Mouse (Mus musculus) spleen, postnatal 0 days (tissue): Measurements from ENCODE around the gene Whrn. TPM values are rescaled to one million over a fixed set of nuclear protein-coding genes. Genes with fewer than 3 reads are reported as not detected.

Experiments
- polyA plus RNA-seq: library from polyadenylated mRNA; unstranded; fragments of >200 nt; fragmentation: Nextera tagmentation; extraction: Ambion mirVana; gene quantifications from 2 replicates; pipeline ENCODE4 v1.2.1, GENCODE M21; 2015

Whrn gene
- polyA plus RNA-seq, result 0.19 and 0.76 TPM in 2 replicates

GRCm38 (mm10) chr4:63495915-63496278 is at the start of gene Whrn:
Whrn (minus strand) TSS chr4:63495991.

GRCm38 (mm10) chr4:63544494-63545230 is 48.9 kb upstream of the Whrn start, which contains the start of gene Atp6v1g1:
Atp6v1g1 (plus strand) TSS chr4:63544772.

DNA sequence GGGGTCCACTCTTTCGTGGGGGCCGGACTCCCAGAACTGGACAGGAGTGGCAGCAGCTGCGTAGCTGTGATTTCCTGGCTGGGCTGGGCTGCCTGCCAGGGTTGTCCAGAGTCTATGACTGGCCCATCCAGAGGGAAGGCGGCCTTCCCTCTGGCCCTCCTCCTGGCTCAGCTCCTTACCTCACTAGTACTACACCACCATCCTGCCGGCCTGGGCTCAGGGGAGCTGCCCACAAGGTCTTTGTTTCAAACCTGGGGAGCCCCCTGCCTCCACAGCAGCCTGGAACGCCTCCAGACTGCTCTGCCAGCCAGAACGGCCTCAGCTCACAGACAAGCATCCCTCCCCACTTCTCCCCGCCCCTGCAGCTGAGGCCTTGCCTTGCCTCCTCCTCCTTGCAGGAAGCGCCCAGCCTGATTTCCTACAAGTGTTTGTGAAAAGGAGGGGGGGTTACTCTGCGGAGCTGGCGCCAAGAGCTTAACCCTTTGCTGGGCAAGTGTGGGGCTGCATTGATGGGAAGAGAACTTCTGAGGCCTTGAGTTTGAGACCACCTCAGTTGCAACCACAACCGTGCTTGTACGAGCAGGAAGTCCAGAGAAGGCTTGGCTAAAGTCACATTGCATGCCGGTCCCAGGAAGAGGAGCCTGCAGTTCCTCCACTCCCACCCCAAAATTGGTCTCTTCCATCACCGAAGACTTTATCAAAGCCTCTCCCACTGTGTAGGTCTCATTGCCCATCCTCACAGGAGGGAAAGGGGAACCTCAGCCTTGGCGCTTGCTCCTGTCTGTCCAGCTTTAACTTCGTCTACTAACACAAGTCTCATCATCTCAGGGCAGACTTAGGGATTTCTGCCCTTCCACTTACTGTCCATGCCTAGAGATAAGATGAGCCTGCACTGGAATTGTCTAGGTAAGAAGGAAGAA is 92.5 kb downstream of the Whrn start, which contains the start of gene Akna:
Gene Akna, minus strand, starts transcription at position 315 of the 920 bp plus-strand sequence.

Other genes starting within 250 kb of the Whrn start
- 0.48 and 1.2 TPM in 2 replicates for gene Orm1, start 151.4 kb downstream of the Whrn start, polyA plus RNA-seq
- gene Orm3, start 139.8 kb downstream of the Whrn start, polyA plus RNA-seq, result 0.17 TPM in 1 of 2 replicates, not detected in the other
- not detected in 2 replicates for gene Orm2, start 133.5 kb downstream of the Whrn start, polyA plus RNA-seq
- gene Akna, start 92.6 kb downstream of the Whrn start, polyA plus RNA-seq, result 15.2 and 17.9 TPM in 2 replicates
- gene Atp6v1g1, start 48.8 kb upstream of the Whrn start, polyA plus RNA-seq, result 146 and 154 TPM in 2 replicates
- 6.0 and 6.8 TPM in 2 replicates for gene Tmem268, start 62.8 kb upstream of the Whrn start, polyA plus RNA-seq
- not detected in 2 replicates for gene Gm11213, start 109.3 kb upstream of the Whrn start, polyA plus RNA-seq
- not detected in 2 replicates for gene Tex48, start 126.4 kb upstream of the Whrn start, polyA plus RNA-seq
- gene Gm11214, start 167.4 kb upstream of the Whrn start, polyA plus RNA-seq, result not detected in 2 replicates
- not detected in 2 replicates for gene Tnfsf15, start 249.1 kb upstream of the Whrn start, polyA plus RNA-seq